Mouse (Mus musculus): Measurements from ENCODE around the gene Rbfox1.

Rbfox1 gene

DNA sequence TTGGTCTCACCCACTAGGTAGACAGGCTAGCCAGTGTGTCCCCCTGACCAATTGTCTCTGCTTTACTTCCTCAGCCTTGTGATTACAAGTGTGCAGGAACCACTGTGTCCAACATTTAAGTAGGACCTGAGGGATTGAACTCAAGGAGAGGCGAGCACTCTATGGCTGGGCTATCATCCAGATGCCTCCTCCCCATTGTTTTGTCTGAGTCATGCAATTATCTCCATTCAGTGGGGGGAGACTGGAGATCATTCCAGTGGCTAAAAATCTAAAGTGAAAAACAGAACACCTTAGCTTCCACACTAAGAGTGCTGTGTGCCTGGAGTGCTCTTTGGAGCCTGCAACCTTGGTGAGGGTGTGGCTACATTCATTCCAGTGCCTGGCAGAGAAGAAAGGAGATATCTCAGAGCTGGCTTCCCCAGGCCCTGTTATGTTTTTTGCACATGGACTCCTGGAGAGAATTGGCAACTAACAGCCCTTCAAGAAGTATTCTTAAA is 594.0 kb downstream of the Rbfox1 start:
- no peak for DNase-seq (ENCODE audit: low spot score)

- no peak for DNase-seq (ENCODE audit: low spot score)
These were observed 594.7 kb downstream of the Rbfox1 start for GRCm38 (mm10) chr16:6479616-6480410.

DNA sequence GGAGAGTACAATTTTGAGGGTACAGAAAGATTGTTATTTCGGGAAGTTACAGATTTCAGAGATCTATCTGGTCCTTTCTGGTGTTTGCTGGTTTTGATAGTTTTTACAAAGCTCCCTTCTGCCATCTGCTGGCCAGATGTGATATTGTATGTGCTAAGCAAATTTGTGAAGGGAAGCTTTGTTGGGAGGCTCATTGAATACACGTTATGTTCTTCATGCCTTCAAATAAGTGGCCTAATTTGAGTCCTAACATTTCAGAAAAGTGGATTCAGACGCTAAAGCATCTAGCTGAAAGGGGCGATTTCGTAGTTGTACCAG is 595.2 kb downstream of the Rbfox1 start:
- DNase-seq (ENCODE audit: low spot score), result peak; percentile 45

DNA sequence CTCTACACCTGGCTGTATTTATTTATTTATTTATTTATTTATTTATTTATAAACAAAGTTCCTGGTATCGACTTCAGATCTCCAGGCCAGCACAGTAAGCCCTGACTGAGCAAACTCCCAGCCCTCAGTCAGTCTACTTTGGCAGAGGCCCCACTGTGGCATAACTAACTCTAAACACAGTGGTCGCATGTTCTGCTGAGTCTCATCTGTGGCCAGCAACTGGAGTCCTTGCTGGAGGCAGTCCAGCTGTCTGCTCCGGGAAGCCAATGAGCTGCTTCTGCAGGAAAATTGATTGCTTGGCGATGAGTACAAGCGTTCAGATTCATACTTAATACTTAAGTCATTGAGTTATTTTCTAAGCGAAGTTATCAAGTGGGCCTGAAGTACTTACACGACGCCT is 598.5 kb downstream of the Rbfox1 start:
- no peak for DNase-seq (ENCODE audit: low spot score)

- DNase-seq (ENCODE audit: low spot score), result no peak
These were observed 600.5 kb downstream of the Rbfox1 start for GRCm38 (mm10) chr16:6485631-6486030.

DNA sequence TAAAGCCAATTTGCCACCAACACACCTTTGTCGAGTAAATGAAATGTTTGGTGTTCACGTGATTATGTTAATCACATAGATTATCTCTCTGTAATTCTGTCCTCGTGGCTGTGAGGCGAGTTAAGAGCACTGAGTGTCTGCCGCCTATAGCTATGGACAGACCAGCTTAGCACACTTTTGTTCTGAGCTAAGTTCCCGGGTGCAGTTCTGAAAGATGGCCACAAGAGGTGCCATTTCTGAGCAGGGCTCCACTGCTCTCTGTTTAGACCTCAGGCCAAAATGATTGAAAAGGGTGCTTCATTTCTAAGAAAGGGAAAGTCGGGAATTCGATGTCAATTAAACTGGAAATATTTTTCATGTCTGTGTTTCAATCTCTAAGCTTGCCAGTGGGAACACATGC is 617.1 kb downstream of the Rbfox1 start:
- DNase-seq (ENCODE audit: low spot score), result no peak

DNA sequence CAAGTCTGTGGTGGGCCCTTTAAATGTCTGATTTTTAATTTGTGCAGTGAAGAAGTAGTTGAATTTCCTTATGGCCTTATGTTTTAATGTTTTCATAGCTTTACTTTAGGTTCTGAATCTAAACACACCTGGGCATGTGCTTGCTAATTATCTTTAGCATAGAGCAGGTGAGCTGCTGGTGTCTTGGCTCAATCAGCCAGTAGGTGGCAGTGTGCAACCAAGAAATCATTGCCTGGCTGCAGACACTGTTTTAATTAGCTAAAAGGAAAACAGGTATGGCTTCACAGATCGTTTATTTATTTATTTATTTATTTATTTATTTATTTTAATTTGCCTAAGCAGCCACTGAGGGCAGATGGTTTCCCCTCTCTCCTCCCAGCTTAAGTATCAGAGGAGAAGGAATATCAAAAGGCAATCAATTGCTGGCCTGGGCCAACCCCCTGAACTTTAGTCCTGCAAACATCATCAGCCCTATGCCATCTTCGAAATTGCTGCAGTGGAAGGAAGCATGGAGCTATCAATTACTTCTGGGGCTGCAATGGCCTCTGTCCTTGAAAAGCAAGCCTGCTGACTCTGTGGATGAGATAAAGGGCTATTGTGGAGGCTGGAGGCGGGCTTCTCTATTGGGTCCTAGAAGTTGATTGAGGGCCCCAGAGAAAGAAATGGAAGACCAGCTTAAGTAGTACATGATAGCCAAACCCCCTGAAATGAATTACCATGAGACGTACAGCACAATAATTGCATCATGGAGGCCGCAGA is 618.6 kb downstream of the Rbfox1 start:
- peak; percentile 14 for DNase-seq (ENCODE audit: low spot score)

GRCm38 (mm10) chr16:6508924-6509323 is 623.8 kb downstream of the Rbfox1 start:
- DNase-seq (ENCODE audit: low spot score), result no peak

DNA sequence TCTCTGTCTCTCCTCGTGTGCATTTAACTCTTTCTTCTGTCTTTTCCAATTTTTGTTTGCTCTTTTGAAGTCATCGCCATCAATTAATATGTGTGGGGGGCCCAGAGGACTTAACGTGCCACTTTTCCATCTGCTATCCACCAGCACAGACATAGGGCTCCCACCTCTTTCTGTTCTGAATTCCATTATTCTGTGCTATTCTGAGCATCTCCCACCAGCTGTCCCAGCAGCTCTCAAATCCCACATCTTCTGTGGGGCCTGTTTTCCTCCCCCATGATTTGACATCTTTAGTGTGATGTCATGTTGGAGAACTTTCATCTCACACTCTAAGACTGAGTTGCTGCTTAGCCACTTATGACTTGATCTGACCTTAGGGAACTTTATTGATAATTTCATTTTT is 634.3 kb downstream of the Rbfox1 start:
- no peak for DNase-seq (ENCODE audit: low spot score)

GRCm38 (mm10) chr16:6525507-6526170 is 640.5 kb downstream of the Rbfox1 start:
- DNase-seq (ENCODE audit: low spot score), result no peak

- no peak for DNase-seq (ENCODE audit: low spot score)
These were observed 646.3 kb downstream of the Rbfox1 start for GRCm38 (mm10) chr16:6531459-6531858.

GRCm38 (mm10) chr16:6532077-6532995 is 647.2 kb downstream of the Rbfox1 start:
- DNase-seq (ENCODE audit: low spot score), result no peak

DNA sequence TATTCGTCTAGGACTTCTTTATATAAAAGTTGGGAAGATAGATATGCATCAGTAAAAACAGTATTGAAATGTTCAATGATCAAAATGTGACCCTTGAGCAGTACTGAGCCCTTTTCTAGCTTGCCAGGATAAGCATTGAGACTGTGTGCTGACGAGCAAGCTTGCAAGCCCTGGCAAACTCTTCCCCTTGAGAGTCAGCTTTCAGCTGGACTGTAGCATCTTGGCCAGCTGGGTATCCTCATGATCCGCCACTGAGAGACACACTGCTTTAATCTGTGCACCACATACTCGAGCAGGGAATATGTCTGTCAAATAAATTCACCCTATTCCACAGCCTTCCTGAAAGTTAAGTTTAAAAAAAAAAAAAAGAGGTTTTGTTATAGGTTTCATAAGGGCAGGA is 670.6 kb downstream of the Rbfox1 start:
- DNase-seq (ENCODE audit: low spot score), result no peak

- no peak for DNase-seq (ENCODE audit: low spot score)
These were observed 672.6 kb downstream of the Rbfox1 start for GRCm38 (mm10) chr16:6557726-6558125.

DNA sequence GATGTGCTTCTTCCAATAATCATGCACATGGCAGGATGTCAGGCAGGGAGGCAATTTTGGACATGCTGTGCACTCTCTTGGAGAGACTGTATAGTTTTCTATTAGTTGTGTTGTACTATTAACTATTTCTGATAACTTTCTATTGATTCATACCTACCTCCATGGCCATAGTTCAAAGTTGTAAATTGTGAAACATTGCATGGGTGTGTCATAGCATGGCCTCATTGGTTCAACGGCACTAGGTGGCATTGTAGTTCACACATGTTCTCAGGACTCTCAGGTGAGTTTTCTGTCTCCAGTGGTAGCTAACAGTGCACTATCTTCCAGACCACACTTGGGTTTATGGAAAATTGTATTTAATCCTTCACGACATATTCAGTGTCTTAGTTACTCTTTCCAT is 699.5 kb downstream of the Rbfox1 start:
- no peak for DNase-seq (ENCODE audit: low spot score)

- DNase-seq (ENCODE audit: low spot score), result no peak
These were observed 700.0 kb downstream of the Rbfox1 start for GRCm38 (mm10) chr16:6585204-6585603.

GRCm38 (mm10) chr16:6616526-6616925 is 731.4 kb downstream of the Rbfox1 start:
- DNase-seq (ENCODE audit: low spot score), result no peak

- no peak for DNase-seq (ENCODE audit: low spot score)
These were observed 755.2 kb downstream of the Rbfox1 start for GRCm38 (mm10) chr16:6640330-6640729.

GRCm38 (mm10) chr16:6646941-6647340 is 761.8 kb downstream of the Rbfox1 start:
- DNase-seq (ENCODE audit: low spot score), result no peak

DNA sequence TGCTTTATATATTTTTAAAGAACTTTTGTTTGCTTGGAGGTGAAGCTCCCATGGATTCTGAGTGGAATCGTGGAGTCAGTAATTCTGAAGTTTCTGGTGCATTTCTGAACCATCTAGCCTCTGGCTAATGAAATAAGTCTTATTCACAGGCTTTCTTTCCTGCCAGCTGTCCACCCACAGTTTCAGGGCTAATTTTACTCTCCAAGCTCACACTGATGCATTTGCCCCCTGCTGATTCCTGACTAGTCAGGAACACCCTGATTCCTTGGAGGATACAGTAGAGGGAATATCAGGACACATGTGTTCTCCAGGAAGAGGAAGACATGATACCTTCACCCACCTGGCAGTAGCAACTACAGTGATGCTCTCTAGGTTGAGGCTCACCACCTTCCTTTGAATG is 763.6 kb downstream of the Rbfox1 start:
- DNase-seq (ENCODE audit: low spot score), result no peak

DNA sequence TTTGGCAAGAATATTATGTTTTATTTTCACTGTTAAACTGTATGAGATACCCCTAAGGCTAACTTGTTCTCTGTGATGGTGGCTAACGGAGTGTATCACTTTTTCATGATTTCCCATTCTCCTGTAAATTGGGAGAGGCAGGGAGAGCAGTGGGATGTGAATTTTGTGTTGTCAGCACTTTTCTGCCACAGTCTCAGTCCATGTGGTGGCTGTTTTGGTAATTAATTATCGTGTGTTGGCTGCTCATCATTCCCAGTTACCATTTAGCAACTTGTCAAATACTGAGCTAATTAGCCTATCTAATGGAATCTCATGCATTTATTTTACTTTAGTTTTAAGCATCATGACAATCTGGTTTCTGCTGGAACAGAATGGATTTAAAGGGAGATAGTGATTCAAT is 773.4 kb downstream of the Rbfox1 start:
- no peak for DNase-seq (ENCODE audit: low spot score)

All from urinary bladder, postnatal 25 days (tissue).